Mouse (Mus musculus) small intestine, adult 10 weeks (tissue): ENCODE data around the gene Spg20. TPM values are rescaled to one million over a fixed set of nuclear protein-coding genes. Genes with fewer than 3 reads are reported as not detected.

ENCODE experiments used
- polyA plus RNA-seq: library from polyadenylated mRNA; stranded (reverse); fragments of 350-450 nt; fragmentation: Illumina TruSeq; extraction: RNeasy Lipid Tissue Mini Kit (QIAGEN cat#74804); gene quantifications from one replicate; pipeline ENCODE4 v1.2.3, GENCODE M21; 2014; ENCODE audit warnings: low replicate concordance

Spg20 gene
- 42.3 TPM for polyA plus RNA-seq

DNA sequence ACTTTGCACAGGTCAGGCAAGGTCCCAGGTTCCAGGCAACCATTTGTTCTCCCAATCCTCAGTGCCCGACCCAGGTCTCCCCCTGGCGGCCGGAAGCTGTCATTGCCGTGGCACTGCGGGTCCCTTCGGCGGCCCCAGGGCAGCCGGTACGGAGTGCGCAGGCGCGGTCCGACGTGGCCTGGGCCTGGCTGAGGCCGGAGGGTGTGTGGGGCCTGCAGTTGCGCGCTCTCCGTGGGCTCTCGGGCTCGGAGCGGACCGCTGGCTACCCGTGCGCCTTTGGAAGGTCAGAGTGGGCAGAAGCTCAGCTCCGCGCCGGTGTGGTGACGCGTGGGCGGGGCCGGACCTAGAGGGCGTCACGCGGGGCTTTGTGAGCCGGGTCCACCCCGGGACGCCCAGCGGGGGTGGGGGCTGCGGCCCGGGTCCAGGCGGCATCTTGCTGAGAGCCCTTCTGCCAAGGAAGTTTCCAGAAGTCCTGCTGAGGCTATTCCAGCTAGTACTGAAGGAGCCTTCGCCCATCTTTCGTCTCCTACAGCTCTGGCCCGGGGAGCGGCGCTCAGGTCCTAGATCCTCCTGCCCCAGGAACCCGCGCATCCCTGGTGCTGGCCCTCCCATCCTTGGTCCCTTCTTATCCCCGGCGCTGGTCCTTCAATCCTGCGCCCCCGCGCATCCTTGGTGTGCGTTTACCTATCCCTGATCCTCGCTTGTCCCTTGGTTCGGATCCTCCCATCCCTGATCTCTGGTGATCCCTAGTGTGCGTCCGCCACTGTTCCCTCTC lies at the start of gene Spg20:
Gene Spg20, plus strand, starts transcription at position 174 of the 775 bp plus-strand sequence.

DNA sequence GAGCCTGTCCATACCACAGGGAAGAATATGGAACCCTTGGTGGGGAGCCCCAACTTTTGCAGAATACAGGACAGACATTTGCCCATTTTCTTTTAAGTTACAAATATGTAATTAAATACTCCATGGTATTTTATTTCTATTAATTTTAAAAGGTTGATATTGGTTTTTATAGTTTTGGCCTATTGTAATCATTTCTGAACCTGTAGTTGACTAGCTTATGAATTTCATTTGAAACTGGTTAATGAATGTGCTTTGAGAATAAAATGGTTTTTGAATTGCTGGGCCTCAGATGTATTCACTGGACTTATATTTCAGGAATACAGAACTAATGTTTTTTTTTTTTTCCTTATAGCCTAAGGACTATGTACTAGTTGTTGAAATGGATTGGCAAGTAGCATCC lies 25.1 kb downstream of the Spg20 start, which contains the start of gene Ccdc169:
Gene Ccdc169, plus strand, starts transcription at position 301 of the 400 bp plus-strand sequence.

DNA sequence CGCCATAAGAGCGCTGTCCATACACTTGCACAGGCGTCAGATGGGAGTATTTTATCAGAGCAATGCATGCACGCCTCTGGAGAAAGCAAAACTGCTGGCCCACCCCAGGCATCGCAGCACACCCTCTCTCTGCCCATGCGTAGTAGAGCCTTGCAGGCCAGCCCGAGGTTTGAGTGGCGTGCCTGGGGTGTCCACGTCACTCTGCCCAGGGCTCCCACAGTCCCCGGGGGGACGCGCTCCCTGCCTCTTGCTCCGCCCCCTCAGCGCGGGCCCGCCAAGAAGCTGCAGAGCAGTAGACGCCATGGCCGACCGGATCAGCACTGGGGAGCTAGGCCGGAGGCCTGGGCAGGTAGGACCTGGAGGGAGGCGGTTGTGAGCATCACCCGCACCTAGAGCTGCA lies 69.9 kb downstream of the Spg20 start, which contains the start of gene Sohlh2:
Gene Sohlh2, plus strand, starts transcription at position 263 of the 400 bp plus-strand sequence.

Other genes starting within 250 kb of the Spg20 start
- gene Sertm1, start 196.2 kb upstream of the Spg20 start, polyA plus RNA-seq, result 2.6 TPM
- gene Ccna1, start 56.6 kb upstream of the Spg20 start, polyA plus RNA-seq, result not detected
- gene Ccdc169, start 25.2 kb downstream of the Spg20 start, polyA plus RNA-seq, result 0.97 TPM
- not detected for gene Sohlh2, start 69.9 kb downstream of the Spg20 start, polyA plus RNA-seq
- gene Dclk1, start 130.3 kb downstream of the Spg20 start, polyA plus RNA-seq, result 21.9 TPM